Mouse (Mus musculus) myocyte (in vitro differentiated cells): ENCODE measurements around the gene Gm42715.

Experiments used
- CEBPB ChIP-seq: IDR thresholded peaks from 2 replicates; pipeline ENCODE4 v1.6.1; 2011; ENCODE audit warnings: mild to moderate bottlenecking, moderate library complexity; ENCODE audit not compliant: poor library complexity, insufficient read depth, severe bottlenecking
- E2F4 ChIP-seq: IDR thresholded peaks from one replicate; pipeline ENCODE4 v1.6.1; 2011; ENCODE audit warnings: mild to moderate bottlenecking, control low read depth, moderate library complexity; ENCODE audit not compliant: insufficient read depth
- MAX ChIP-seq: IDR thresholded peaks from one replicate; pipeline ENCODE4 v1.6.1; 2011; ENCODE audit warnings: low read depth, mild to moderate bottlenecking, control low read depth
- MYOD1 ChIP-seq, 3 experiments: IDR thresholded peaks; one replicate each; pipeline ENCODE4 v1.6.1; 2011; ENCODE audit warnings: control low read depth in 2 of 3, low read depth in 2 of 3, mild to moderate bottlenecking in 2 of 3, moderate library complexity in 1 of 3; ENCODE audit not compliant: insufficient read length in 2 of 3, control insufficient read depth in 1 of 3
- MYOG ChIP-seq, 3 experiments: IDR thresholded peaks; one replicate each; pipeline ENCODE4 v1.6.1; 2011; ENCODE audit warnings: control low read depth in 2 of 3, low read depth in 2 of 3, mild to moderate bottlenecking in 2 of 3; ENCODE audit not compliant: insufficient read length in 2 of 3, control insufficient read depth in 1 of 3, insufficient read depth in 1 of 3
- POLR2A ChIP-seq: IDR thresholded peaks from one replicate; pipeline ENCODE4 v1.6.1; 2011; ENCODE audit warnings: low read depth, mild to moderate bottlenecking, control low read depth, moderate library complexity; ENCODE audit not compliant: insufficient read length
- POLR2AphosphoS2 ChIP-seq: IDR thresholded peaks from one replicate; pipeline ENCODE4 v1.6.1; 2011; ENCODE audit warnings: low read depth, control low read depth; ENCODE audit not compliant: insufficient read length
- SRF ChIP-seq: IDR thresholded peaks from one replicate; pipeline ENCODE4 v1.6.1; 2011; ENCODE audit warnings: low read depth; ENCODE audit not compliant: control insufficient read depth, insufficient read length
- TCF12 ChIP-seq: IDR thresholded peaks from one replicate; pipeline ENCODE4 v1.6.1; 2011; ENCODE audit warnings: mild to moderate bottlenecking, control low read depth; ENCODE audit not compliant: poor library complexity, insufficient read depth, severe bottlenecking
- TCF3 ChIP-seq: IDR thresholded peaks from one replicate; pipeline ENCODE4 v1.6.1; 2011; ENCODE audit warnings: low read depth, control low read depth; ENCODE audit not compliant: insufficient read length
- USF1 ChIP-seq: IDR thresholded peaks from one replicate; pipeline ENCODE4 v1.6.1; 2011; ENCODE audit warnings: low read depth, mild to moderate bottlenecking, control low read depth, moderate library complexity

GRCm38 (mm10) chr7:127588901-127589300, 69.5 kb downstream of the Gm42715 start:
- TF ChIP-seq USF1: no peak
- TF ChIP-seq POLR2A: no peak
- TF ChIP-seq POLR2AphosphoS2: no peak
- no peak for TF ChIP-seq MYOG (IDR thresholded peaks at IDR 0.05; ENCODE audit: control insufficient read depth in 1 of 3, insufficient read depth in 1 of 3, insufficient read length in 2 of 3, low read depth in 2 of 3)
- TF ChIP-seq E2F4: no peak
- no peak for TF ChIP-seq MYOD1 (IDR thresholded peaks at IDR 0.05; ENCODE audit: control insufficient read depth in 1 of 3, insufficient read length in 2 of 3, low read depth in 2 of 3)
- TF ChIP-seq SRF: no peak
- TF ChIP-seq MAX: no peak
- TF ChIP-seq TCF3: no peak
- TF ChIP-seq CEBPB: no peak
- TF ChIP-seq TCF12: no peak
